Mouse (Mus musculus): Measurements from ENCODE around the gene AI854703. TPM values are rescaled to one million over a fixed set of nuclear protein-coding genes. Genes with fewer than 3 reads are reported as not detected.

Gene AI854703
- total and polyA plus RNA-seq, 3 experiments = 0.11 TPM; not detected in 2

- no peaks in the 10 kb centered on the region for H3K36me3 ChIP-seq (replicated peaks)
- ATAC-seq (ENCODE audit: extremely low read depth, insufficient number of reproducible peaks, low FRiP score, poor library complexity, severe bottlenecking) = no peak
- H3K4me1 ChIP-seq (ENCODE audit: insufficient read depth, low read depth, low read length) = no peaks in the 10 kb centered on the region
- H3K27me3 ChIP-seq (ENCODE audit: insufficient read depth, low read length) = peaks cover 3% of the 10 kb centered on the region; the same call in 1 of the 2 replicates
- H3K9me3 ChIP-seq (replicated peaks) = no peaks in the 10 kb centered on the region
- TF ChIP-seq GATA1 (IDR thresholded peaks at IDR 0.05; ENCODE audit: borderline replicate concordance, low read length) (no peak), TAL1 (conservative IDR thresholded peaks at IDR 0.05; ENCODE audit: low read depth, low read length) (no peak), GATA2 (IDR thresholded peaks at IDR 0.05; ENCODE audit: borderline replicate concordance, low read depth, low read length) (no peak), CTCF (IDR thresholded peaks at IDR 0.05; ENCODE audit: low read depth, low read length) (no peak), POLR2AphosphoS5 (IDR thresholded peaks at IDR 0.05; ENCODE audit: insufficient replicate concordance, low read depth, low read length) (no peak)
- H3K4me3 ChIP-seq (ENCODE audit: low read depth, low read length) = no peak overlapping the region
- DNase-seq (ENCODE audit: low spot score) = no peak
Observed at GRCm38 (mm10) chr6:48630831-48631230, 4.3 kb downstream of the AI854703 start.

GRCm38 (mm10) chr6:48635105-48635504, 8.5 kb downstream of the AI854703 start:
- DNase-seq (ENCODE audit: low spot score) = no peak
- Histone ChIP-seq H3K4me3 (ENCODE audit: low read depth, low read length) (no peak overlapping the region), H3K27me3 (ENCODE audit: insufficient read depth, low read length) (peaks cover 6% of the 10 kb centered on the region; the same call in 1 of the 2 replicates), H3K4me1 (ENCODE audit: insufficient read depth, low read depth, low read length) (no peaks in the 10 kb centered on the region), H3K36me3 (replicated peaks) (no peaks in the 10 kb centered on the region), H3K9me3 (replicated peaks) (no peaks in the 10 kb centered on the region)
- TF ChIP-seq POLR2AphosphoS5 (IDR thresholded peaks at IDR 0.05; ENCODE audit: insufficient replicate concordance, low read depth, low read length) = no peak
- no peak for TF ChIP-seq TAL1 (conservative IDR thresholded peaks at IDR 0.05; ENCODE audit: low read depth, low read length)
- no peak for TF ChIP-seq GATA2 (IDR thresholded peaks at IDR 0.05; ENCODE audit: borderline replicate concordance, low read depth, low read length)
- no peak for TF ChIP-seq CTCF (IDR thresholded peaks at IDR 0.05; ENCODE audit: low read depth, low read length)
- no peak for TF ChIP-seq GATA1 (IDR thresholded peaks at IDR 0.05; ENCODE audit: borderline replicate concordance, low read length)
- ATAC-seq (ENCODE audit: extremely low read depth, insufficient number of reproducible peaks, low FRiP score, poor library complexity, severe bottlenecking) = no peak

GRCm38 (mm10) chr6:48636515-48636914, 10.0 kb downstream of the AI854703 start:
- H3K4me1 ChIP-seq (ENCODE audit: insufficient read depth, low read depth, low read length) = no peaks in the 10 kb centered on the region
- no peaks in the 10 kb centered on the region for H3K36me3 ChIP-seq (replicated peaks)
- ATAC-seq (ENCODE audit: extremely low read depth, insufficient number of reproducible peaks, low FRiP score, poor library complexity, severe bottlenecking) (no peak), DNase-seq (ENCODE audit: low spot score) (no peak)
- H3K4me3 ChIP-seq (ENCODE audit: low read depth, low read length) = no peak overlapping the region
- no peak for TF ChIP-seq GATA2 (IDR thresholded peaks at IDR 0.05; ENCODE audit: borderline replicate concordance, low read depth, low read length)
- TF ChIP-seq CTCF (IDR thresholded peaks at IDR 0.05; ENCODE audit: low read depth, low read length) = no peak
- TF ChIP-seq TAL1 (conservative IDR thresholded peaks at IDR 0.05; ENCODE audit: low read depth, low read length) = no peak
- TF ChIP-seq POLR2AphosphoS5 (IDR thresholded peaks at IDR 0.05; ENCODE audit: insufficient replicate concordance, low read depth, low read length) = no peak
- TF ChIP-seq GATA1 (IDR thresholded peaks at IDR 0.05; ENCODE audit: borderline replicate concordance, low read length) = no peak
- peaks cover 6% of the 10 kb centered on the region; the same call in 1 of the 2 replicates for H3K27me3 ChIP-seq (ENCODE audit: insufficient read depth, low read length)
- no peaks in the 10 kb centered on the region for H3K9me3 ChIP-seq (replicated peaks)

- TF ChIP-seq GATA2 (IDR thresholded peaks at IDR 0.05; ENCODE audit: borderline replicate concordance, low read depth, low read length) = no peak
- TF ChIP-seq GATA1 (IDR thresholded peaks at IDR 0.05; ENCODE audit: borderline replicate concordance, low read length) = no peak
- TF ChIP-seq TAL1 (conservative IDR thresholded peaks at IDR 0.05; ENCODE audit: low read depth, low read length) = no peak
- no peak for TF ChIP-seq POLR2AphosphoS5 (IDR thresholded peaks at IDR 0.05; ENCODE audit: insufficient replicate concordance, low read depth, low read length)
- TF ChIP-seq CTCF (IDR thresholded peaks at IDR 0.05; ENCODE audit: low read depth, low read length) = no peak
- H3K27me3 ChIP-seq (ENCODE audit: insufficient read depth, low read length) = 0 out of 2 replicates have a peak, but pooled peaks cover 3% of the 10 kb centered on the region
- ATAC-seq (ENCODE audit: extremely low read depth, insufficient number of reproducible peaks, low FRiP score, poor library complexity, severe bottlenecking) = no peak
- no peaks in the 10 kb centered on the region for H3K36me3 ChIP-seq (replicated peaks)
- H3K9me3 ChIP-seq (replicated peaks) = no peaks in the 10 kb centered on the region
- no peaks in the 10 kb centered on the region for H3K4me1 ChIP-seq (ENCODE audit: insufficient read depth, low read depth, low read length)
- no peak overlapping the region for H3K4me3 ChIP-seq (ENCODE audit: low read depth, low read length)
- DNase-seq (ENCODE audit: low spot score) = no peak
Observed at GRCm38 (mm10) chr6:48637811-48638500, 11.4 kb downstream of the AI854703 start.

- H3K9me3 ChIP-seq (replicated peaks) = no peaks in the 10 kb centered on the region
- TF ChIP-seq GATA2 (IDR thresholded peaks at IDR 0.05; ENCODE audit: borderline replicate concordance, low read depth, low read length) = no peak
- TF ChIP-seq GATA1 (IDR thresholded peaks at IDR 0.05; ENCODE audit: borderline replicate concordance, low read length) = no peak
- no peak for TF ChIP-seq TAL1 (conservative IDR thresholded peaks at IDR 0.05; ENCODE audit: low read depth, low read length)
- no peak for TF ChIP-seq CTCF (IDR thresholded peaks at IDR 0.05; ENCODE audit: low read depth, low read length)
- no peak for TF ChIP-seq POLR2AphosphoS5 (IDR thresholded peaks at IDR 0.05; ENCODE audit: insufficient replicate concordance, low read depth, low read length)
- H3K27me3 ChIP-seq (ENCODE audit: insufficient read depth, low read length) = 0 out of 2 replicates have a peak, but pooled peaks cover 3% of the 10 kb centered on the region
- H3K4me1 ChIP-seq (ENCODE audit: insufficient read depth, low read depth, low read length) = no peaks in the 10 kb centered on the region
- no peak for DNase-seq (ENCODE audit: low spot score)
- H3K36me3 ChIP-seq (replicated peaks) = no peaks in the 10 kb centered on the region
- no peak for ATAC-seq (ENCODE audit: extremely low read depth, insufficient number of reproducible peaks, low FRiP score, poor library complexity, severe bottlenecking)
- H3K4me3 ChIP-seq (ENCODE audit: low read depth, low read length) = no peak overlapping the region
Observed at GRCm38 (mm10) chr6:48638553-48638952, 12.0 kb downstream of the AI854703 start.

GRCm38 (mm10) chr6:48641391-48641790, 14.8 kb downstream of the AI854703 start:
- DNase-seq (ENCODE audit: low spot score) (no peak), ATAC-seq (ENCODE audit: extremely low read depth, insufficient number of reproducible peaks, low FRiP score, poor library complexity, severe bottlenecking) (no peak)
- Histone ChIP-seq H3K9me3 (replicated peaks) (no peaks in the 10 kb centered on the region), H3K36me3 (replicated peaks) (no peaks in the 10 kb centered on the region), H3K4me3 (ENCODE audit: low read depth, low read length) (no peak overlapping the region), H3K27me3 (ENCODE audit: insufficient read depth, low read length) (0 out of 2 replicates have a peak, but pooled peaks cover 6% of the 10 kb centered on the region), H3K4me1 (ENCODE audit: insufficient read depth, low read depth, low read length) (no peaks in the 10 kb centered on the region)
- TF ChIP-seq CTCF (IDR thresholded peaks at IDR 0.05; ENCODE audit: low read depth, low read length) = no peak
- no peak for TF ChIP-seq GATA1 (IDR thresholded peaks at IDR 0.05; ENCODE audit: borderline replicate concordance, low read length)
- no peak for TF ChIP-seq GATA2 (IDR thresholded peaks at IDR 0.05; ENCODE audit: borderline replicate concordance, low read depth, low read length)
- no peak for TF ChIP-seq TAL1 (conservative IDR thresholded peaks at IDR 0.05; ENCODE audit: low read depth, low read length)
- no peak for TF ChIP-seq POLR2AphosphoS5 (IDR thresholded peaks at IDR 0.05; ENCODE audit: insufficient replicate concordance, low read depth, low read length)
